Mouse (Mus musculus) stomach, embryonic 14.5 days (tissue): ENCODE measurements around the gene Plcb2. TPM values are rescaled to one million over a fixed set of nuclear protein-coding genes. Genes with fewer than 3 reads are reported as not detected.

Experiments
- ATAC-seq: fragments of 200-750 bp; cut with Nextera tagmentation; 2 replicates; pipeline ENCODE4 v1.8.0; 2017; ENCODE audit warnings: low read depth, moderate TSS enrichment; ENCODE audit not compliant: insufficient number of reproducible peaks, insufficient read depth, low FRiP score
- H3K27ac ChIP-seq: fragments of 300-500 bp; sonication (generic); 2 replicates; pipeline ENCODE4 v1.5.1; 2014; ENCODE audit warnings: mild to moderate bottlenecking, low read length, moderate library complexity, mixed read lengths
- H3K27me3 ChIP-seq: fragments of 300-500 bp; sonication (generic); 2 replicates; pipeline ENCODE4 v1.6.1; 2014; ENCODE audit warnings: low read length, control low read depth, mixed read lengths; ENCODE audit not compliant: control insufficient read depth, insufficient read depth
- H3K36me3 ChIP-seq: fragments of 300-500 bp; sonication (generic); 2 replicates; pipeline ENCODE4 v1.6.1; 2014; ENCODE audit warnings: mild to moderate bottlenecking, control low read depth, low read length, moderate library complexity, mixed read lengths; ENCODE audit not compliant: control insufficient read depth, insufficient read depth
- H3K4me1 ChIP-seq: fragments of 300-500 bp; sonication (generic); 2 replicates; pipeline ENCODE4 v1.6.1; 2014; ENCODE audit warnings: low read length, control low read depth, mixed read lengths; ENCODE audit not compliant: control insufficient read depth, insufficient read depth
- H3K4me2 ChIP-seq: fragments of 300-500 bp; sonication (generic); replicated peaks from 2 replicates; pipeline ENCODE4 v1.6.1; 2014; ENCODE audit warnings: low read depth, low read length, control low read depth
- H3K4me3 ChIP-seq: fragments of 300-500 bp; sonication (generic); 2 replicates; pipeline ENCODE4 v1.5.1; 2014; ENCODE audit warnings: low read depth, low read length, control low read depth
- H3K9ac ChIP-seq: fragments of 300-500 bp; sonication (generic); replicated peaks from 2 replicates; pipeline ENCODE4 v1.6.1; 2014; ENCODE audit warnings: low read depth, mild to moderate bottlenecking, control low read depth, low read length, moderate library complexity, mixed read lengths
- H3K9me3 ChIP-seq: fragments of 300-500 bp; sonication (generic); 2 replicates; pipeline ENCODE4 v1.6.1; 2016; ENCODE audit warnings: low read depth, low read length, control low read depth; ENCODE audit not compliant: control insufficient read depth
- WGBS: fragments of 180-500 bp; shearing (Covaris S2); extraction: QIAGEN DNeasy Blood & Tissue Kit; methylation state at CpG from one replicate; pipeline ENCODE4 v1.1.7; 2014; 5-methylcytosine and 5-hydroxymethylcytosine counted together
- polyA plus RNA-seq: library from polyadenylated mRNA; unstranded; fragments of >200 nt; fragmentation: Nextera tagmentation; extraction: Ambion mirVana; gene quantifications from 2 replicates; pipeline ENCODE4 v1.2.1, GENCODE M21; 2014

Plcb2 gene
- polyA plus RNA-seq, 1 experiment from 2014 or later, result 1.3 TPM

DNA sequence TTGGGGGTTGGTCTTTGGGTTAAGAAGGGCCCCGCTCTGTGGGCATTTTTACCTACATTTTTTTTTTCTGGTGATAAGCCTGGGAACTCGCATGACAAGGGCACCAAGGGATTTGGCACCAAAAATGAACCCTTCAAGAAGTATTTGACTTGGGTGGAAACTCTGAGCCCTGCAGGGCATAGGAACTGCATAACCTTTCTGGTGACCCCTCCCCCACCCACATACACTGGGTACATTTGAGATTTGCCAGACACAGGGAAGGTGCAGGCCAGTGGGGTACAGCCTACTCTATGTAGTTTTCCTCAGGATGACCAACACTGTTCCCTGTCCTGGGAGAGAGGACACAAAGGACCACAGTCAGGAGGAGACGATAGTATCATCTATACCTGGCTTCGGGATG, 62.6 kb downstream of the Plcb2 start:
- H3K27me3 ChIP-seq, result no peaks in the 10 kb centered on the region
- no peak for ATAC-seq
- H3K4me3 ChIP-seq, result no peak overlapping the region
- 84% methylated on average over 4 of the region's 4 CpGs for WGBS
- peaks cover 12% of the 10 kb centered on the region for H3K4me1 ChIP-seq
- H3K9me3 ChIP-seq, result no peaks in the 10 kb centered on the region
- H3K36me3 ChIP-seq, result no peaks in the 10 kb centered on the region
- no peak overlapping the region for H3K27ac ChIP-seq
- no peak overlapping the region for H3K9ac ChIP-seq
- no peak overlapping the region for H3K4me2 ChIP-seq

DNA sequence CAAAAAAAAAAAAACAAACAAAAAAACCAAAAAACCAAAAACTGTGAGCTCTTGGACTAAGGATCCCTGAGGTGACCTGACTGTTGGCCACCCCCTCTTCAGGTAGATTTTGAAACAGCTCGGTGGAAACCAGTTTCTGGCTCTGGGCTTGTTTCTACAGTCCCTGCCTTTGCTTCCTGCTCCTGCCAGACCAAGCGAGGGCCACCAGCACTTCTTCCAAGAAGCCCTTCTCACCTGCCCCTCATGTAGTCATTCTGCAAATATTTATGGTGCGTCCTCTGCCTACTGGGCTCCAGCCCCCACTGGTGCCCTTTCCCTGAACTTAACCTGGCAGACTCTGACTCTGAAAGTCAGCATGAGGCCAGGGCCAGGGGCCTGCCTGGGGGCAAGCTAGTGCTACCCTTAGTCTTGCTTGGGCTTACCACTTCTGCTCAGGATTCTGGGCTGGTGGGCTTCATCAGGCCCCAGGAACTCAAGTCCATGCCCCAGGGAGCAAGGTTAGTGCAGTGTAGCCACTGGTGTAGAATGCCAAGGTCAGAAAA, 63.2 kb downstream of the Plcb2 start:
- H3K27me3 ChIP-seq, result no peaks in the 10 kb centered on the region
- ATAC-seq, result no peak; the same call in 1 of the 2 replicates
- H3K36me3 ChIP-seq, result no peaks in the 10 kb centered on the region
- no peak overlapping the region for H3K4me3 ChIP-seq
- no peak overlapping the region for H3K4me2 ChIP-seq
- H3K9ac ChIP-seq, result no peak overlapping the region
- H3K27ac ChIP-seq, result no peak overlapping the region
- H3K4me1 ChIP-seq, result peaks cover 16% of the 10 kb centered on the region
- H3K9me3 ChIP-seq, result no peaks in the 10 kb centered on the region
- WGBS, result 58% methylated on average over 3 of the region's 3 CpGs

DNA sequence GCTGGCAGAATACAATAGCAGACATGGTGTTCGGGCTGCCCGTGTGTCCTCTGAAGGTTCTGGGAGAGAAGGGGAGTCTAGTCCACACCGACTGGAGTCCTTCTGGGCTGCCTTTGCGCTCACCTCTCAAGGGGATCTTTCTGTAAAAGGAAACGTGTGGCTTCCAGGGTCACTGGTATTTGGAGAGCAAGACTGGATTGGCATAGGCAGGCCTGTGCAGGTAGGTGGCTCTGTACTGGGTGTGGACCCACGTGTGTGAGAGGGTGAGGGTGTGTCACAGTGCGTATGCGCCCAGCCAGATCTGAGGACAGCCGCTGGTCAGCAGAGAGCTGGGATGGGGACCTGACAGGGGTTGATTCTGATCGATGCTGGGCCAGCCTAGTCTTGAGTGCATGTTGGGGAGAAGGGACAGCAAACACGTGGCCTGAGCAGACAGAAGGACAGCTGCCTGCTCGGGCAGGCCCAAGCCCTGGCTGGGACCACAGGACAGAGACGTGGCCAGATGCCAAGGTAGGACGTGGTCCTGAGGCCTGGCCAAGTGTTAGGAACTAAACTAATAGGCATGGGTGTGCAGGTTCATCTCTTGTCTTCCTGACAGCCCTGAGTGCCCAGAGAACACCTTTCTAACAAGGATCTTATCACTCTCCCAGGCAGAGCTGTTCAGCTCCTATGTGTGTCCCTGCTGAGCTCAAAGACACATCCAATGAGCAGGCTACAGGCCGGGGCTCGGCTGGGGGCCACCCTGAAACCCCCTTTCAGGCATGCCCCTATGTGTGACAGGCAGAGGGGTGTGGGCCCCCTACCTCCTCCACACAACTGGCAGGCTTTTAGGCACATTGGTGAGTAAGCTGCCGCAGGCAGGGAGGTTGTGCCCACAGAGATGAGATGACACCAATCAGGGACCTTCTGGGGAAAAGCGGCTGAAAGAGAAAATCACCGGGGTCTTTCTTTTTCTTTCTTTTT, 64.2 kb downstream of the Plcb2 start:
- H3K9ac ChIP-seq, result no peak overlapping the region

DNA sequence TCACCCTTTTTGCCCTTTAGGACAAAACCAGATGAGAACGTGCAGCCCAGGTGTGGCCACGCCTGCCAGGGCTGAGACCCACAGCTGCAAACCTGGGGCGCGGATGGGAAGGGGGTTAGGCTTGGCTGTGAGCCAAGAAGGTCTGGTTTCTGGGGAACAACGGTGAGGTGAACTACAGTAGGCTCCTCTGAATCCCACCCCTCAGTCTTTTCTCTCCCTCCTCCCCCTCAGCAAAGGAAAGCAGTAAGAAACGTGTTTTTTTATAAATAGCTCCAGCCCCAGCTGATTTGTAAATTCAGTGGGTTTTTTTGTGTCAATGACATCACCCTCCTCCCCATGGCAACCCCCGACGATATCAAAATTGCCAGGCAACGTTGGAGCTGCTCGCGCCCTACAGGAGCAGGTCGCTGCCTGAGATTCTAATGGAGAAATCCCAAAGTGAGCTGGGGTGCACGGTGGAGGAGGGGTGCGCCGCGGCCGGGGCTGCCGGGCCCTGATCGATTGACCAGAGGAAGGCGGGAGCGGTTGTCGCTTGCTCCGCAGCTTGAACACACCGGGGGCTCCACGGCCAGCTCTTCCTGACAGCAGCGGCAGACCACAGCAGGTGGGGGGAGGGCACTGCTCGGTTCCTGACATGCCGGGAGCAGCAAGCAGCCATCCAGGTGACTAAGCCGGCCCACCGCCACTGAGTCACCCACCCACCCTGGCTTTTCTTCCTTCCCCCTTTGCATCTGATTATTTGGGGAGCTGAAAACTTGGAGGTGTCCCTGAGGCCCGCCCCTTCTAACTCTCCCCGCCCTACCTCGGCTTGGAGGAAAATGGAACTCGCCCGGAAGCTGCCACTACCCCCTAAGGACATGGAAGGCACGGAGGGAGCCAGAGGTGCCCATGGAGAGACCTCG, 65.1 kb downstream of the Plcb2 start, which contains the start of gene Pak6:
Gene Pak6, plus strand, starts transcription at position 402 of the 902 bp plus-strand sequence.
- peak within 1 kb of the TSS; percentile 28 for H3K4me3 ChIP-seq
- peaks cover 26% of the 10 kb centered on the region for H3K4me1 ChIP-seq
- H3K4me2 ChIP-seq, result peak within 1 kb of the TSS; percentile 77
- H3K27ac ChIP-seq, result 0 out of 2 replicates have a peak within 1 kb of the TSS, but pooled peaks have one; percentile 24
- H3K9ac ChIP-seq, result peak within 1 kb of the TSS; percentile 18; the same call in 1 of the 2 replicates
- WGBS, result 3% methylated on average over 37 of the region's 37 CpGs
- H3K9me3 ChIP-seq, result no peaks in the 10 kb centered on the region
- no peak for ATAC-seq
- no peaks in the 10 kb centered on the region for H3K27me3 ChIP-seq
- no peaks in the 10 kb centered on the region for H3K36me3 ChIP-seq

More for the DNA sequence above, 64.2 kb downstream of the Plcb2 start:
- Histone ChIP-seq H3K27me3 (no peaks in the 10 kb centered on the region), H3K36me3 (no peaks in the 10 kb centered on the region), H3K9me3 (no peaks in the 10 kb centered on the region), H3K4me3 (peak overlapping the region; percentile 28; the same call in 1 of the 2 replicates), H3K27ac (peak overlapping the region; percentile 24; the same call in 1 of the 2 replicates), H3K4me1 (peaks cover 23% of the 10 kb centered on the region), H3K4me2 (peak overlapping the region; percentile 77)
- WGBS, result 53% methylated on average over 19 of the region's 19 CpGs
- peak; percentile 71 for ATAC-seq

DNA sequence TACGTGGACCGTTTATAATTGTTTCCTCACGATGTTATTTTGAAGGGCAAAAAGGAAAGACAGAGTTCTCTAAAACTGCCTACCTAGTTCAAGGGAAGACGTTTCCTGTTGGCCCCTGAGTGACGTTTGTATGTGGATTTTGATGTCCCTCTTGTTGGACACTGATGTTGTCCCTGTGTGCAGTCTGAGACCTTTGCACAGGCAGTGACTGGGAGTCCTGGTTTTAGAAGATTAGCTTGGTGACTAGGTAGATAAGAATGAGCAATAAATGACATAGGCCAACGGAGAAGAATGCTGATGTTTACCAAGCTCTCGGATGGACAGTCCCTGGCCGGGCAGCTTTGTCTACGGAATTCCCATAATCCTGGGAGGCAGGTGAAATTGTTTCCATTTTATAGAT, 66.3 kb downstream of the Plcb2 start:
- H3K4me2 ChIP-seq, result no peak overlapping the region
- ATAC-seq, result no peak
- H3K9me3 ChIP-seq, result no peaks in the 10 kb centered on the region
- no peak overlapping the region for H3K9ac ChIP-seq
- 66% methylated on average over 9 of the region's 9 CpGs for WGBS
- H3K4me3 ChIP-seq, result no peak overlapping the region
- peaks cover 29% of the 10 kb centered on the region for H3K4me1 ChIP-seq
- H3K27ac ChIP-seq, result no peak overlapping the region
- H3K36me3 ChIP-seq, result no peaks in the 10 kb centered on the region
- H3K27me3 ChIP-seq, result no peaks in the 10 kb centered on the region

DNA sequence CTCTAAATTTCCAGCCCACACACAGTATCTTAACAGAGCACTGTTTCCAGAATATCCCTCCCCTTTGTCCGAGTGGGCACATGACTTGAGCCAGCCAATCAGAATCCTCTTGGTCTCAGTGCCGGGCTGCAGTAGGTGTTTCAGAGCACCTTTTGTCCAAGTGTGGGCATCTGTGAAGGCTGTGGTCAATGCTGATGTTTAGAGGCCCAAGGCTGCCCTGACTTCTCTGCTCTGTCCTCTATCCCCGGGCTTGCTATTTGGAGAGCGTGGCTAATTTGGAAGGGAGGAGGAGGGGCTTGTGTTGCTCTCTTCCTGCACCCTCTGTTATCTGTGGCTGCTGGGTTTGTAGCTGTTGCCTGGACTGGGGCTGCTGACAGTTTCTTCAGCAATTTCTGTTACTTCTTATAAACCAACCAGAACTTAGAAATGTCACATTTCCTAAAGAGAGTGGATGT, 68.2 kb downstream of the Plcb2 start:
- H3K9ac ChIP-seq, result peak overlapping the region; percentile 25; the same call in 1 of the 2 replicates
- H3K4me1 ChIP-seq, result peaks cover 36% of the 10 kb centered on the region
- no peaks in the 10 kb centered on the region for H3K27me3 ChIP-seq
- no peak overlapping the region for H3K27ac ChIP-seq
- H3K4me3 ChIP-seq, result peak overlapping the region; percentile 31
- H3K4me2 ChIP-seq, result peak overlapping the region; percentile 51
- H3K36me3 ChIP-seq, result no peaks in the 10 kb centered on the region
- peak; percentile 68; the same call in 1 of the 2 replicates for ATAC-seq
- 0% methylated on average over 4 of the region's 4 CpGs for WGBS
- H3K9me3 ChIP-seq, result no peaks in the 10 kb centered on the region

DNA sequence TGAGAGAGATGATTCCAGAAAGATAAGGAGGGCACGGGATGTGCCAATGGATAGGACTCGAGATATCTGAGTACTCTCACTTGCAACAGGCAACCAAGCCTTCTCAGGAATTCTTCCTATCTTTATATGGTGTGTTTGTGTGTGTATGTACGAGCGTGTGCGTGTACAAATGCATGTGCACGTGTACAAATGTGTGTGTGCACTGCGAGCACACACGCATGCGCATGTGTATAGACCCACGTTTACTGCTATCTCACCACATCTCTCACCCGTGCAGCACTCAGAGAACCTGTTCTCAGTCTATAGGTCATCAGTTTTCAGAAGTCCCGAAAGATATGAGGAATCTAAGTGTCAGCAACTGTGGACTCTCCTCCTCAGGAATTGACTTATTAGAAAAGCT, 68.7 kb downstream of the Plcb2 start:
- no peak overlapping the region for H3K4me3 ChIP-seq
- H3K36me3 ChIP-seq, result no peaks in the 10 kb centered on the region
- H3K9me3 ChIP-seq, result no peaks in the 10 kb centered on the region
- H3K4me2 ChIP-seq, result peak overlapping the region; percentile 51
- no peak overlapping the region for H3K27ac ChIP-seq
- ATAC-seq, result no peak
- no peaks in the 10 kb centered on the region for H3K27me3 ChIP-seq
- H3K4me1 ChIP-seq, result peaks cover 36% of the 10 kb centered on the region
- WGBS, result 80% methylated on average over 12 of the region's 12 CpGs
- H3K9ac ChIP-seq, result no peak overlapping the region

DNA sequence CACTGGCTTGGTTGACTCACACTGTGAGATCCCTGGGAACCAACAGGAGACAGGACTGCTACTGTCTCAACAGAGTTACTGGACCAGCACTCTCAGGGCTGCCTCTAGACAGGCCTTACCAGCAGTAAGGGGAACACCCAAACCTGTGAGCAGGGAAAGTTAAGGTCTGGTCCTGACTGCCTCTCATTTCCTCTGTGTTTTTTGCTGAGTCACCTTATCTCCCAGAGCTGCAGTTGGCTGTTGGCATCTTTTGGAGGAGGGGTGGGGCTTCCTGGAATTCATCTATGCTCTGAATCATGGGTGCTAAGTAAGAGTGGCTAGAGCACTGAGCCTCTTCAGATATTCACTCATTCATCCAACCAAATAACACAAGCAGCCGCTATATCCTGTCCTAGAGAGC, 69.2 kb downstream of the Plcb2 start:
- ATAC-seq, result peak; percentile 30; the same call in 1 of the 2 replicates
- Histone ChIP-seq H3K4me2 (no peak overlapping the region), H3K27ac (no peak overlapping the region), H3K4me1 (peaks cover 36% of the 10 kb centered on the region), H3K4me3 (no peak overlapping the region), H3K9me3 (no peaks in the 10 kb centered on the region), H3K36me3 (no peaks in the 10 kb centered on the region), H3K9ac (no peak overlapping the region), H3K27me3 (no peaks in the 10 kb centered on the region)
- WGBS, result 80% methylated on average over 1 of the region's 1 CpGs
